Mouse (Mus musculus) liver, postnatal 0 days (tissue): Measurements from ENCODE around the gene Lrrc4.

Source experiments
- CTCF ChIP-seq: sonication (generic); IDR thresholded peaks from 2 replicates; pipeline ENCODE4 v1.5.1; 2016; ENCODE audit warnings: antibody characterized with exemption, low read depth
- EP300 ChIP-seq: IDR thresholded peaks from 2 replicates; pipeline ENCODE4 v1.6.1; 2016; ENCODE audit warnings: antibody characterized with exemption, low read depth, mild to moderate bottlenecking

- TF ChIP-seq EP300 (no peak), CTCF (no peak)
These were observed 44.4 kb downstream of the Lrrc4 start for GRCm38 (mm10) chr6:28787133-28787532.
